Mouse (Mus musculus): Measurements from ENCODE around the gene Smarcad1. TPM values are rescaled to one million over a fixed set of nuclear protein-coding genes. Genes with fewer than 3 reads are reported as not detected.
"Not testable (repeated sequence)": the region's sequence is repeated elsewhere in the genome, so short reads cannot be mapped to it uniquely, and the experiment has no call there.

Smarcad1 gene
- polyA plus RNA-seq, 1 experiment from 2014 or later = 77.2 TPM

- Histone ChIP-seq H3K4me1 (replicated peaks; ENCODE audit: control insufficient read depth, insufficient read depth, low read length) (peaks cover 5% of the 10 kb centered on the region; the same call in 1 of the 2 replicates), H3K9ac (ENCODE audit: low read length) (peak overlapping the region; percentile 98), H3K27ac (ENCODE audit: low read depth) (peak overlapping the region; percentile 95), H3K36me3 (ENCODE audit: control insufficient read depth, insufficient read depth, low read length) (peaks cover 36% of the 10 kb centered on the region), H3K4me2 (ENCODE audit: low read length) (peak overlapping the region; percentile 92), H3K9me3 (ENCODE audit: control insufficient read depth, low read length) (no peaks in the 10 kb centered on the region), H3K4me3 (ENCODE audit: low read depth, low read length) (peak overlapping the region; percentile 82), H3K27me3 (replicated peaks; ENCODE audit: control insufficient read depth, insufficient read depth, low read length) (no peaks in the 10 kb centered on the region)
- no peak for DNase-seq (ENCODE audit: low spot score)
- 0 out of 2 replicates have a peak, but pooled peaks have one; percentile 1 for ATAC-seq (replicated peaks; ENCODE audit: low FRiP score, low TSS enrichment, low read depth)
- 9% methylated on average over 7 of the region's 7 CpGs for WGBS
These were observed 858 bp downstream of the Smarcad1 start for GRCm38 (mm10) chr6:65043241-65043640.

DNA sequence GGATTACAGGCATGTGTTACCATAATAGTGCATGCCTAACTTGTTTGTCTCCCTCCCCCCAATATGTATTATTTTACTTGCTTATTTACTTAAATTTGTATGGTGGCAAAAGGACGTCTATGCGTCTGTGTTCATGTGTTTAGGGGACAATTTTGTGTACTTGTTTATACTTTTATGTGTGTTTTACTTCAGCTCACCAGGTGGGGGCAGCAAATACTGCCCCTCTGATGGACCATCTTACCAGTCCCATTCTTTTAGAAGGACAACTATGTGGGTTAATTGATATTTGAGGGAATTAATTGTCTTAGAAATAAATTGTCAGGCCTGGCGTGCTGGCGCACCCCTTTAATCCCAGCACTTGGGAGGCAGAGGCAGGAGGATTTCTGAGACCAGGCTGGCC lies 6.7 kb downstream of the Smarcad1 start:
- Histone ChIP-seq H3K9me3 (ENCODE audit: control insufficient read depth, low read length) (no peaks in the 10 kb centered on the region), H3K36me3 (ENCODE audit: control insufficient read depth, insufficient read depth, low read length) (peaks cover 86% of the 10 kb centered on the region), H3K4me1 (replicated peaks; ENCODE audit: control insufficient read depth, insufficient read depth, low read length) (no peaks in the 10 kb centered on the region), H3K4me3 (ENCODE audit: low read depth, low read length) (no peak overlapping the region), H3K9ac (ENCODE audit: low read length) (no peak overlapping the region), H3K4me2 (ENCODE audit: low read length) (no peak overlapping the region), H3K27ac (ENCODE audit: low read depth) (no peak overlapping the region), H3K27me3 (replicated peaks; ENCODE audit: control insufficient read depth, insufficient read depth, low read length) (no peaks in the 10 kb centered on the region)
- ATAC-seq (replicated peaks; ENCODE audit: low FRiP score, low TSS enrichment, low read depth) = no peak
- no peak for DNase-seq (ENCODE audit: low spot score)
- 99% methylated on average over 4 of the region's 4 CpGs for WGBS

GRCm38 (mm10) chr6:65056620-65057019 lies 14.2 kb downstream of the Smarcad1 start:
- no peak for DNase-seq (ENCODE audit: low spot score)
- WGBS = 85% methylated on average over 5 of the region's 5 CpGs
- Histone ChIP-seq H3K9me3 (ENCODE audit: control insufficient read depth, low read length) (no peaks in the 10 kb centered on the region), H3K27me3 (replicated peaks; ENCODE audit: control insufficient read depth, insufficient read depth, low read length) (no peaks in the 10 kb centered on the region), H3K4me3 (ENCODE audit: low read depth, low read length) (no peak overlapping the region), H3K27ac (ENCODE audit: low read depth) (no peak overlapping the region), H3K9ac (ENCODE audit: low read length) (no peak overlapping the region), H3K36me3 (ENCODE audit: control insufficient read depth, insufficient read depth, low read length) (peaks cover 94% of the 10 kb centered on the region), H3K4me1 (replicated peaks; ENCODE audit: control insufficient read depth, insufficient read depth, low read length) (no peaks in the 10 kb centered on the region), H3K4me2 (ENCODE audit: low read length) (no peak overlapping the region)
- ATAC-seq (replicated peaks; ENCODE audit: low FRiP score, low TSS enrichment, low read depth) = no peak; the same call in 1 of the 2 replicates

- H3K9me3 ChIP-seq (ENCODE audit: control insufficient read depth, low read length); H3K9ac ChIP-seq (ENCODE audit: low read length); ATAC-seq (replicated peaks; ENCODE audit: low FRiP score, low TSS enrichment, low read depth); H3K27me3 ChIP-seq (replicated peaks; ENCODE audit: control insufficient read depth, insufficient read depth, low read length); H3K27ac ChIP-seq (ENCODE audit: low read depth); DNase-seq (ENCODE audit: low spot score); H3K4me1 ChIP-seq (replicated peaks; ENCODE audit: control insufficient read depth, insufficient read depth, low read length); H3K4me3 ChIP-seq (ENCODE audit: low read depth, low read length); H3K4me2 ChIP-seq (ENCODE audit: low read length): not testable (repeated sequence)
- 77% methylated on average over 3 of the region's 4 CpGs for WGBS
- H3K36me3 ChIP-seq (ENCODE audit: control insufficient read depth, insufficient read depth, low read length) = peaks cover 94% of the 10 kb centered on the region
These were observed 14.8 kb downstream of the Smarcad1 start for GRCm38 (mm10) chr6:65057137-65057536.

DNA sequence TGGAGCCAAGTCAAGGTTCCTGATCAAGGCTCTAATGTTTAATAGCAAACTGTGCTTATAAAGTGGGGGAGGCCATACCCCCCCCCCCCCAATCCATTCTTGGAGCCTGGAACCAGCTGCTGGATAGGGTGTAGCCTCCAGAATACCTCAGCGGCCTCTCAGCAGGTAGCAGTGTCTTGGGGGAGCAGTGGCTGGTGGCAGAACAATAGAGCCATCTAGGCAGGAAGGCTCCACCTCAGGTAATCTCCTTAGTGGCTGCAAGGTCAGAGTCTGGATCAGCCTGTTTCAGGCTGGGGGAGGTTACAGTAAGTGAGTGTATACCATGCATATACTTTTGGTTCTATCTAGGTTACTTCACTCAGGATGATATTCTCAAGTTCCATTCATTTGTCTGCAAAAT lies 18.7 kb downstream of the Smarcad1 start:
- Histone ChIP-seq H3K4me3 (ENCODE audit: low read depth, low read length) (no peak overlapping the region), H3K4me2 (ENCODE audit: low read length) (no peak overlapping the region), H3K27me3 (replicated peaks; ENCODE audit: control insufficient read depth, insufficient read depth, low read length) (no peaks in the 10 kb centered on the region), H3K9me3 (ENCODE audit: control insufficient read depth, low read length) (no peaks in the 10 kb centered on the region), H3K4me1 (replicated peaks; ENCODE audit: control insufficient read depth, insufficient read depth, low read length) (no peaks in the 10 kb centered on the region), H3K9ac (ENCODE audit: low read length) (no peak overlapping the region), H3K27ac (ENCODE audit: low read depth) (no peak overlapping the region), H3K36me3 (ENCODE audit: control insufficient read depth, insufficient read depth, low read length) (peaks cover 83% of the 10 kb centered on the region)
- ATAC-seq (replicated peaks; ENCODE audit: low FRiP score, low TSS enrichment, low read depth) = no peak
- WGBS = 91% methylated on average over 1 of the region's 1 CpGs
- DNase-seq (ENCODE audit: low spot score) = no peak

GRCm38 (mm10) chr6:65075201-65075600 lies 32.8 kb downstream of the Smarcad1 start:
- no peaks in the 10 kb centered on the region for H3K27me3 ChIP-seq (replicated peaks; ENCODE audit: control insufficient read depth, insufficient read depth, low read length)
- WGBS = 58% methylated on average over 2 of the region's 2 CpGs
- ATAC-seq (replicated peaks; ENCODE audit: low FRiP score, low TSS enrichment, low read depth) (no peak), DNase-seq (ENCODE audit: low spot score) (no peak)
- no peak overlapping the region for H3K9ac ChIP-seq (ENCODE audit: low read length)
- H3K27ac ChIP-seq (ENCODE audit: low read depth) = no peak overlapping the region
- no peak overlapping the region for H3K4me3 ChIP-seq (ENCODE audit: low read depth, low read length)
- H3K4me2 ChIP-seq (ENCODE audit: low read length) = no peak overlapping the region
- H3K9me3 ChIP-seq (ENCODE audit: control insufficient read depth, low read length) = no peaks in the 10 kb centered on the region
- H3K36me3 ChIP-seq (ENCODE audit: control insufficient read depth, insufficient read depth, low read length) = peaks cover 80% of the 10 kb centered on the region
- H3K4me1 ChIP-seq (replicated peaks; ENCODE audit: control insufficient read depth, insufficient read depth, low read length) = no peaks in the 10 kb centered on the region

- no peak for DNase-seq (ENCODE audit: low spot score)
- Histone ChIP-seq H3K27me3 (replicated peaks; ENCODE audit: control insufficient read depth, insufficient read depth, low read length) (no peaks in the 10 kb centered on the region), H3K4me1 (replicated peaks; ENCODE audit: control insufficient read depth, insufficient read depth, low read length) (no peaks in the 10 kb centered on the region), H3K4me2 (ENCODE audit: low read length) (no peak overlapping the region), H3K9me3 (ENCODE audit: control insufficient read depth, low read length) (no peaks in the 10 kb centered on the region), H3K4me3 (ENCODE audit: low read depth, low read length) (no peak overlapping the region), H3K27ac (ENCODE audit: low read depth) (no peak overlapping the region), H3K36me3 (ENCODE audit: control insufficient read depth, insufficient read depth, low read length) (peaks cover 67% of the 10 kb centered on the region), H3K9ac (ENCODE audit: low read length) (no peak overlapping the region)
- no peak for ATAC-seq (replicated peaks; ENCODE audit: low FRiP score, low TSS enrichment, low read depth)
- WGBS = 84% methylated on average over 1 of the region's 1 CpGs
These were observed 36.8 kb downstream of the Smarcad1 start for GRCm38 (mm10) chr6:65079139-65079538.

DNA sequence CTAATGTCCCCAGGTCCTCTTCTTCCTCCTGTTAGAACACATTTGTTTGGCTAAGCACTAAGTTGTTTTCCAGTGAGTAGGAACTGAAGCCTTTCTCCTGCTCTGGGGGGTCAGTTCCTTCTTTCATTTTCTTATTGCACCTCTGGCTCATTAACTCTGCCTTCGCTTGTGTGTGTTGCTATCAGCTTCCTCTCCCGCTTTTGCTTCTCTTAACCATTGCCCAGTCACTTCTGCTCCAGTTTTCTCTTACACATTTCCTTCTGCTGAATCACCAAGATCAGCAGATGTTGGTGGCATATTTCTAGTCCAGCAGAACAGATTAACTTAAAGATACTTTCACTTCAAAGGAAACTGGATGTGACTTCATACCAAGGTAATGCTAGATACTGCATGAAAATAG lies 72.5 kb downstream of the Smarcad1 start:
- Histone ChIP-seq H3K27ac (ENCODE audit: low read depth) (no peak overlapping the region), H3K36me3 (ENCODE audit: control insufficient read depth, insufficient read depth, low read length) (peaks cover 84% of the 10 kb centered on the region), H3K4me2 (ENCODE audit: low read length) (no peak overlapping the region), H3K4me3 (ENCODE audit: low read depth, low read length) (no peak overlapping the region), H3K4me1 (replicated peaks; ENCODE audit: control insufficient read depth, insufficient read depth, low read length) (no peaks in the 10 kb centered on the region), H3K27me3 (replicated peaks; ENCODE audit: control insufficient read depth, insufficient read depth, low read length) (no peaks in the 10 kb centered on the region), H3K9ac (ENCODE audit: low read length) (no peak overlapping the region), H3K9me3 (ENCODE audit: control insufficient read depth, low read length) (no peaks in the 10 kb centered on the region)
- 92% methylated on average over 2 of the region's 2 CpGs for WGBS
- DNase-seq (ENCODE audit: low spot score) (no peak), ATAC-seq (replicated peaks; ENCODE audit: low FRiP score, low TSS enrichment, low read depth) (no peak)

- H3K36me3 ChIP-seq (ENCODE audit: control insufficient read depth, insufficient read depth, low read length) = peaks cover 65% of the 10 kb centered on the region
- DNase-seq (ENCODE audit: low spot score) = no peak
These were observed 75.2 kb downstream of the Smarcad1 start for GRCm38 (mm10) chr6:65117540-65117939.

More at GRCm38 (mm10) chr6:65117540-65117939, 75.2 kb downstream of the Smarcad1 start:
- H3K4me1 ChIP-seq (replicated peaks; ENCODE audit: control insufficient read depth, insufficient read depth, low read length) = no peaks in the 10 kb centered on the region
- no peaks in the 10 kb centered on the region for H3K27me3 ChIP-seq (replicated peaks; ENCODE audit: control insufficient read depth, insufficient read depth, low read length)
- no peak for ATAC-seq (replicated peaks; ENCODE audit: low FRiP score, low TSS enrichment, low read depth)
- no peaks in the 10 kb centered on the region for H3K9me3 ChIP-seq (ENCODE audit: control insufficient read depth, low read length)
- H3K4me3 ChIP-seq (ENCODE audit: low read depth, low read length) = no peak overlapping the region
- no peak overlapping the region for H3K9ac ChIP-seq (ENCODE audit: low read length)
- no peak overlapping the region for H3K4me2 ChIP-seq (ENCODE audit: low read length)
- no peak overlapping the region for H3K27ac ChIP-seq (ENCODE audit: low read depth)
- WGBS = 92% methylated on average over 1 of the region's 1 CpGs
